Mouse (Mus musculus) stomach, embryonic 15.5 days (tissue): ENCODE results near the gene Vat1l. TPM values are rescaled to one million over a fixed set of nuclear protein-coding genes. Genes with fewer than 3 reads are reported as not detected.

ENCODE experiments used
- ATAC-seq: fragments of 200-750 bp; cut with Nextera tagmentation; 2 replicates; pipeline ENCODE4 v1.8.0; 2017; ENCODE audit warnings: low read depth, moderate number of reproducible peaks, moderate TSS enrichment; ENCODE audit not compliant: insufficient read depth, low FRiP score
- H3K27ac ChIP-seq: fragments of 300-500 bp; sonication (generic); 2 replicates; pipeline ENCODE4 v1.5.1; 2015; ENCODE audit warnings: mild to moderate bottlenecking, inconsistent platforms
- H3K27me3 ChIP-seq: fragments of 300-500 bp; sonication (generic); replicated peaks from 2 replicates; pipeline ENCODE4 v1.6.1; 2015; ENCODE audit warnings: inconsistent platforms
- H3K36me3 ChIP-seq: fragments of 300-500 bp; sonication (generic); 2 replicates; pipeline ENCODE4 v1.6.1; 2015; ENCODE audit warnings: inconsistent platforms
- H3K4me1 ChIP-seq: fragments of 300-500 bp; sonication (generic); 2 replicates; pipeline ENCODE4 v1.6.1; 2015; ENCODE audit warnings: inconsistent platforms
- H3K4me2 ChIP-seq: fragments of 300-500 bp; sonication (generic); 2 replicates; pipeline ENCODE4 v1.6.1; 2015; ENCODE audit warnings: mild to moderate bottlenecking, inconsistent platforms
- H3K4me3 ChIP-seq: fragments of 300-500 bp; sonication (generic); replicated peaks from 2 replicates; pipeline ENCODE4 v1.5.1; 2015; ENCODE audit warnings: inconsistent platforms
- H3K9ac ChIP-seq: fragments of 300-500 bp; sonication (generic); 2 replicates; pipeline ENCODE4 v1.6.1; 2015; ENCODE audit warnings: inconsistent platforms
- H3K9me3 ChIP-seq: fragments of 300-500 bp; sonication (generic); 2 replicates; pipeline ENCODE4 v1.6.1; 2016; ENCODE audit warnings: inconsistent platforms
- WGBS: fragments of 180-500 bp; shearing (Covaris S2); methylation state at CpG from one replicate; pipeline ENCODE4 v1.1.7; 2015; 5-methylcytosine and 5-hydroxymethylcytosine counted together
- polyA plus RNA-seq: library from polyadenylated mRNA; unstranded; fragments of >200 nt; fragmentation: Nextera tagmentation; extraction: Ambion mirVana; gene quantifications from 2 replicates; pipeline ENCODE4 v1.2.1, GENCODE M21; 2015

Gene Vat1l
- polyA plus RNA-seq, 1 experiment from 2014 or later, result 3.5 TPM

- Histone ChIP-seq H3K4me3 (no peak overlapping the region), H3K9ac (no peak overlapping the region), H3K4me2 (no peak overlapping the region), H3K27me3 (no peaks in the 10 kb centered on the region), H3K36me3 (no peaks in the 10 kb centered on the region), H3K4me1 (no peaks in the 10 kb centered on the region), H3K9me3 (no peaks in the 10 kb centered on the region), H3K27ac (no peak overlapping the region)
- 84% methylated on average over 2 of the region's 2 CpGs for WGBS
- ATAC-seq, result no peak
Measured at GRCm38 (mm10) chr8:114222001-114222400, 16.6 kb downstream of the Vat1l start.

GRCm38 (mm10) chr8:114224001-114224400, 18.6 kb downstream of the Vat1l start:
- no peak overlapping the region for H3K4me2 ChIP-seq
- no peaks in the 10 kb centered on the region for H3K36me3 ChIP-seq
- no peaks in the 10 kb centered on the region for H3K9me3 ChIP-seq
- H3K27ac ChIP-seq, result no peak overlapping the region
- no peaks in the 10 kb centered on the region for H3K4me1 ChIP-seq
- no peak for ATAC-seq
- H3K27me3 ChIP-seq, result no peaks in the 10 kb centered on the region
- H3K9ac ChIP-seq, result no peak overlapping the region
- no peak overlapping the region for H3K4me3 ChIP-seq
- 87% methylated on average over 2 of the region's 2 CpGs for WGBS

GRCm38 (mm10) chr8:114251321-114252065, 46.1 kb downstream of the Vat1l start:
- ATAC-seq, result no peak
- no peaks in the 10 kb centered on the region for H3K27me3 ChIP-seq

GRCm38 (mm10) chr8:114258685-114259084, 53.3 kb downstream of the Vat1l start:
- no peak overlapping the region for H3K4me2 ChIP-seq
- no peak overlapping the region for H3K9ac ChIP-seq
- H3K27me3 ChIP-seq, result no peaks in the 10 kb centered on the region
- WGBS, result 79% methylated on average over 4 of the region's 4 CpGs
- H3K9me3 ChIP-seq, result no peaks in the 10 kb centered on the region
- no peak for ATAC-seq
- no peaks in the 10 kb centered on the region for H3K36me3 ChIP-seq
- H3K27ac ChIP-seq, result no peak overlapping the region
- no peaks in the 10 kb centered on the region for H3K4me1 ChIP-seq
- H3K4me3 ChIP-seq, result no peak overlapping the region

More at GRCm38 (mm10) chr8:114251321-114252065, 46.1 kb downstream of the Vat1l start:
- Histone ChIP-seq H3K36me3 (no peaks in the 10 kb centered on the region), H3K4me1 (no peaks in the 10 kb centered on the region), H3K4me2 (no peak overlapping the region), H3K4me3 (no peak overlapping the region), H3K9ac (no peak overlapping the region), H3K9me3 (no peaks in the 10 kb centered on the region), H3K27ac (no peak overlapping the region)
- 77% methylated on average over 3 of the region's 3 CpGs for WGBS

GRCm38 (mm10) chr8:114259713-114260355, 54.4 kb downstream of the Vat1l start:
- H3K27me3 ChIP-seq, result no peaks in the 10 kb centered on the region
- 80% methylated on average over 5 of the region's 5 CpGs for WGBS
- ATAC-seq, result no peak
- H3K9ac ChIP-seq, result no peak overlapping the region
- H3K27ac ChIP-seq, result no peak overlapping the region
- H3K4me1 ChIP-seq, result no peaks in the 10 kb centered on the region
- H3K9me3 ChIP-seq, result no peaks in the 10 kb centered on the region
- no peak overlapping the region for H3K4me2 ChIP-seq
- no peaks in the 10 kb centered on the region for H3K36me3 ChIP-seq
- H3K4me3 ChIP-seq, result no peak overlapping the region

- Histone ChIP-seq H3K9me3 (no peaks in the 10 kb centered on the region), H3K36me3 (no peaks in the 10 kb centered on the region), H3K9ac (no peak overlapping the region), H3K4me2 (no peak overlapping the region), H3K4me3 (no peak overlapping the region), H3K4me1 (no peaks in the 10 kb centered on the region), H3K27ac (no peak overlapping the region), H3K27me3 (no peaks in the 10 kb centered on the region)
- ATAC-seq, result no peak
- 39% methylated on average over 2 of the region's 2 CpGs for WGBS
Measured at GRCm38 (mm10) chr8:114262331-114262730, 56.9 kb downstream of the Vat1l start.

GRCm38 (mm10) chr8:114274558-114274957, 69.1 kb downstream of the Vat1l start:
- Histone ChIP-seq H3K4me3 (no peak overlapping the region), H3K4me2 (no peak overlapping the region), H3K9ac (no peak overlapping the region), H3K27me3 (no peaks in the 10 kb centered on the region), H3K4me1 (no peaks in the 10 kb centered on the region), H3K9me3 (no peaks in the 10 kb centered on the region), H3K27ac (no peak overlapping the region), H3K36me3 (no peaks in the 10 kb centered on the region)
- ATAC-seq, result no peak
- WGBS, result 69% methylated on average over 8 of the region's 8 CpGs

- no peak overlapping the region for H3K9ac ChIP-seq
- H3K36me3 ChIP-seq, result no peaks in the 10 kb centered on the region
- no peak overlapping the region for H3K4me3 ChIP-seq
- ATAC-seq, result no peak
- no peak overlapping the region for H3K27ac ChIP-seq
- no peaks in the 10 kb centered on the region for H3K27me3 ChIP-seq
- 61% methylated on average over 1 of the region's 1 CpGs for WGBS
- no peak overlapping the region for H3K4me2 ChIP-seq
- no peaks in the 10 kb centered on the region for H3K9me3 ChIP-seq
- no peaks in the 10 kb centered on the region for H3K4me1 ChIP-seq
Measured at GRCm38 (mm10) chr8:114281101-114281500, 75.7 kb downstream of the Vat1l start.

GRCm38 (mm10) chr8:114294889-114295748, 89.7 kb downstream of the Vat1l start:
- Histone ChIP-seq H3K36me3 (no peaks in the 10 kb centered on the region), H3K4me3 (no peak overlapping the region), H3K27ac (peak overlapping the region; percentile 51), H3K9me3 (no peaks in the 10 kb centered on the region), H3K4me1 (0 out of 2 replicates have a peak, but pooled peaks cover 3% of the 10 kb centered on the region), H3K9ac (no peak overlapping the region), H3K27me3 (no peaks in the 10 kb centered on the region), H3K4me2 (peak overlapping the region; percentile 25; the same call in 1 of the 2 replicates)
- peak; percentile 37; the same call in 1 of the 2 replicates for ATAC-seq
- WGBS, result 40% methylated on average over 11 of the region's 11 CpGs

GRCm38 (mm10) chr8:114295749-114296067, 90.3 kb downstream of the Vat1l start:
- Histone ChIP-seq H3K9me3 (no peaks in the 10 kb centered on the region), H3K4me2 (no peak overlapping the region), H3K27ac (0 out of 2 replicates have a peak overlapping the region, but pooled peaks have one; percentile 26), H3K4me3 (no peak overlapping the region), H3K9ac (no peak overlapping the region), H3K4me1 (0 out of 2 replicates have a peak, but pooled peaks cover 3% of the 10 kb centered on the region), H3K36me3 (no peaks in the 10 kb centered on the region), H3K27me3 (no peaks in the 10 kb centered on the region)
- WGBS, result 64% methylated on average over 3 of the region's 3 CpGs
- no peak; the same call in 1 of the 2 replicates for ATAC-seq

GRCm38 (mm10) chr8:114298253-114298652, 92.8 kb downstream of the Vat1l start:
- no peaks in the 10 kb centered on the region for H3K9me3 ChIP-seq
- H3K27me3 ChIP-seq, result no peaks in the 10 kb centered on the region
- no peaks in the 10 kb centered on the region for H3K36me3 ChIP-seq
- no peak overlapping the region for H3K4me3 ChIP-seq
- WGBS, result 46% methylated on average over 2 of the region's 2 CpGs
- H3K27ac ChIP-seq, result no peak overlapping the region
- no peak overlapping the region for H3K9ac ChIP-seq
- no peak overlapping the region for H3K4me2 ChIP-seq
- no peak for ATAC-seq
- 0 out of 2 replicates have a peak, but pooled peaks cover 3% of the 10 kb centered on the region for H3K4me1 ChIP-seq

- 52% methylated on average over 7 of the region's 7 CpGs for WGBS
Measured at GRCm38 (mm10) chr8:114300072-114300471, 94.7 kb downstream of the Vat1l start.

More at GRCm38 (mm10) chr8:114300072-114300471, 94.7 kb downstream of the Vat1l start:
- Histone ChIP-seq H3K4me3 (no peak overlapping the region), H3K27ac (no peak overlapping the region), H3K4me1 (0 out of 2 replicates have a peak, but pooled peaks cover 3% of the 10 kb centered on the region), H3K9me3 (no peaks in the 10 kb centered on the region), H3K9ac (no peak overlapping the region), H3K36me3 (no peaks in the 10 kb centered on the region), H3K27me3 (no peaks in the 10 kb centered on the region), H3K4me2 (no peak overlapping the region)
- no peak for ATAC-seq
